Mouse (Mus musculus): ENCODE measurements around the gene Twf2. TPM values are rescaled to one million over a fixed set of nuclear protein-coding genes. Genes with fewer than 3 reads are reported as not detected.
A peak's percentile ranks its signal among the peaks of the same experiment; 100 is the strongest.

Twf2 gene
- polyA plus RNA-seq, 1 experiment from 2014 or later, result 43.3 TPM

GRCm38 (mm10) chr9:106249550-106249949 lies 46.6 kb downstream of the Twf2 start:
- H3K4me1 ChIP-seq, result peaks cover 35% of the 10 kb centered on the region
- peak overlapping the region; percentile 72 for H3K27ac ChIP-seq (replicated peaks)
- H3K36me3 ChIP-seq, result peaks cover 11% of the 10 kb centered on the region
- H3K27me3 ChIP-seq (replicated peaks), result no peaks in the 10 kb centered on the region
- no peak overlapping the region for H3K9ac ChIP-seq
- H3K9me3 ChIP-seq, result no peaks in the 10 kb centered on the region
- H3K4me3 ChIP-seq, result no peak overlapping the region
- no peak for ATAC-seq (ENCODE audit: extremely low read depth, insufficient number of reproducible peaks, low FRiP score, low TSS enrichment)
- WGBS, result 72% methylated on average over 11 of the region's 11 CpGs
- no peak overlapping the region for H3K4me2 ChIP-seq

- Histone ChIP-seq H3K4me1 (peaks cover 35% of the 10 kb centered on the region), H3K27me3 (replicated peaks) (no peaks in the 10 kb centered on the region), H3K9me3 (no peaks in the 10 kb centered on the region), H3K4me2 (no peak overlapping the region), H3K36me3 (peaks cover 5% of the 10 kb centered on the region), H3K9ac (no peak overlapping the region), H3K27ac (replicated peaks) (peak overlapping the region; percentile 72), H3K4me3 (no peak overlapping the region)
- no peak for ATAC-seq (ENCODE audit: extremely low read depth, insufficient number of reproducible peaks, low FRiP score, low TSS enrichment)
- WGBS, result 33% methylated on average over 4 of the region's 4 CpGs
Observed at GRCm38 (mm10) chr9:106250245-106250644, 47.3 kb downstream of the Twf2 start.

GRCm38 (mm10) chr9:106251066-106251465 lies 48.2 kb downstream of the Twf2 start:
- no peaks in the 10 kb centered on the region for H3K27me3 ChIP-seq (replicated peaks)
- no peak for ATAC-seq (ENCODE audit: extremely low read depth, insufficient number of reproducible peaks, low FRiP score, low TSS enrichment)
- no peak overlapping the region for H3K4me2 ChIP-seq
- H3K9ac ChIP-seq, result no peak overlapping the region
- H3K9me3 ChIP-seq, result no peaks in the 10 kb centered on the region
- H3K4me1 ChIP-seq, result peaks cover 34% of the 10 kb centered on the region
- no peak overlapping the region for H3K4me3 ChIP-seq
- 0 out of 2 replicates have a peak, but pooled peaks cover 1% of the 10 kb centered on the region for H3K36me3 ChIP-seq
- WGBS, result 58% methylated on average over 8 of the region's 8 CpGs
- H3K27ac ChIP-seq (replicated peaks), result no peak overlapping the region

GRCm38 (mm10) chr9:106254001-106254400 lies 51.1 kb downstream of the Twf2 start:
- no peak for ATAC-seq (ENCODE audit: extremely low read depth, insufficient number of reproducible peaks, low FRiP score, low TSS enrichment)
- H3K9me3 ChIP-seq, result no peaks in the 10 kb centered on the region
- no peak overlapping the region for H3K4me3 ChIP-seq
- no peak overlapping the region for H3K4me2 ChIP-seq
- H3K9ac ChIP-seq, result no peak overlapping the region
- 56% methylated on average over 2 of the region's 2 CpGs for WGBS
- H3K4me1 ChIP-seq, result peaks cover 15% of the 10 kb centered on the region
- H3K36me3 ChIP-seq, result no peaks in the 10 kb centered on the region
- no peaks in the 10 kb centered on the region for H3K27me3 ChIP-seq (replicated peaks)
- no peak overlapping the region for H3K27ac ChIP-seq (replicated peaks)

- no peak overlapping the region for H3K4me2 ChIP-seq
- 68% methylated on average over 4 of the region's 4 CpGs for WGBS
- no peaks in the 10 kb centered on the region for H3K9me3 ChIP-seq
- no peak for ATAC-seq (ENCODE audit: extremely low read depth, insufficient number of reproducible peaks, low FRiP score, low TSS enrichment)
- no peak overlapping the region for H3K9ac ChIP-seq
- no peak overlapping the region for H3K4me3 ChIP-seq
- no peaks in the 10 kb centered on the region for H3K27me3 ChIP-seq (replicated peaks)
- no peak overlapping the region for H3K27ac ChIP-seq (replicated peaks)
- H3K4me1 ChIP-seq, result no peaks in the 10 kb centered on the region
- H3K36me3 ChIP-seq, result no peaks in the 10 kb centered on the region
Observed at GRCm38 (mm10) chr9:106258412-106258811, 55.5 kb downstream of the Twf2 start.

GRCm38 (mm10) chr9:106258990-106259389 lies 56.1 kb downstream of the Twf2 start:
- no peaks in the 10 kb centered on the region for H3K27me3 ChIP-seq (replicated peaks)
- WGBS, result 65% methylated on average over 5 of the region's 5 CpGs
- H3K36me3 ChIP-seq, result no peaks in the 10 kb centered on the region
- H3K4me3 ChIP-seq, result no peak overlapping the region
- H3K4me1 ChIP-seq, result no peaks in the 10 kb centered on the region
- H3K9ac ChIP-seq, result no peak overlapping the region
- no peak for ATAC-seq (ENCODE audit: extremely low read depth, insufficient number of reproducible peaks, low FRiP score, low TSS enrichment)
- H3K9me3 ChIP-seq, result no peaks in the 10 kb centered on the region
- H3K4me2 ChIP-seq, result no peak overlapping the region
- no peak overlapping the region for H3K27ac ChIP-seq (replicated peaks)

- no peaks in the 10 kb centered on the region for H3K36me3 ChIP-seq
- H3K27me3 ChIP-seq (replicated peaks), result no peaks in the 10 kb centered on the region
- H3K4me1 ChIP-seq, result no peaks in the 10 kb centered on the region
- no peaks in the 10 kb centered on the region for H3K9me3 ChIP-seq
- H3K27ac ChIP-seq (replicated peaks), result no peak overlapping the region
- no peak overlapping the region for H3K4me2 ChIP-seq
- ATAC-seq (ENCODE audit: extremely low read depth, insufficient number of reproducible peaks, low FRiP score, low TSS enrichment), result no peak
- H3K9ac ChIP-seq, result no peak overlapping the region
- H3K4me3 ChIP-seq, result no peak overlapping the region
- 74% methylated on average over 6 of the region's 6 CpGs for WGBS
Observed at GRCm38 (mm10) chr9:106261058-106261457, 58.1 kb downstream of the Twf2 start.

GRCm38 (mm10) chr9:106261491-106261890 lies 58.6 kb downstream of the Twf2 start:
- no peak overlapping the region for H3K9ac ChIP-seq
- H3K4me1 ChIP-seq, result no peaks in the 10 kb centered on the region
- WGBS, result 75% methylated on average over 3 of the region's 3 CpGs
- no peak for ATAC-seq (ENCODE audit: extremely low read depth, insufficient number of reproducible peaks, low FRiP score, low TSS enrichment)
- no peaks in the 10 kb centered on the region for H3K36me3 ChIP-seq
- H3K27ac ChIP-seq (replicated peaks), result no peak overlapping the region
- no peaks in the 10 kb centered on the region for H3K9me3 ChIP-seq
- no peak overlapping the region for H3K4me2 ChIP-seq
- H3K4me3 ChIP-seq, result no peak overlapping the region
- no peaks in the 10 kb centered on the region for H3K27me3 ChIP-seq (replicated peaks)

- WGBS, result 69% methylated on average over 3 of the region's 3 CpGs
- Histone ChIP-seq H3K4me3 (no peak overlapping the region), H3K4me2 (no peak overlapping the region)
Observed at GRCm38 (mm10) chr9:106262075-106262474, 59.2 kb downstream of the Twf2 start.

GRCm38 (mm10) chr9:106263381-106263924 lies 60.5 kb downstream of the Twf2 start:
- Histone ChIP-seq H3K27me3 (replicated peaks) (no peaks in the 10 kb centered on the region), H3K9me3 (no peaks in the 10 kb centered on the region), H3K27ac (replicated peaks) (no peak overlapping the region), H3K4me2 (no peak overlapping the region), H3K4me3 (no peak overlapping the region), H3K4me1 (peaks cover 3% of the 10 kb centered on the region; the same call in 1 of the 2 replicates), H3K9ac (no peak overlapping the region), H3K36me3 (no peaks in the 10 kb centered on the region)
- no peak for ATAC-seq (ENCODE audit: extremely low read depth, insufficient number of reproducible peaks, low FRiP score, low TSS enrichment)
- WGBS, result 74% methylated on average over 9 of the region's 9 CpGs

More at GRCm38 (mm10) chr9:106262075-106262474, 59.2 kb downstream of the Twf2 start:
- Histone ChIP-seq H3K27me3 (replicated peaks) (no peaks in the 10 kb centered on the region), H3K9me3 (no peaks in the 10 kb centered on the region), H3K36me3 (no peaks in the 10 kb centered on the region), H3K9ac (no peak overlapping the region), H3K4me1 (no peaks in the 10 kb centered on the region), H3K27ac (replicated peaks) (no peak overlapping the region)
- no peak for ATAC-seq (ENCODE audit: extremely low read depth, insufficient number of reproducible peaks, low FRiP score, low TSS enrichment)
